ENCODE assay signal across 8 mouse cellular contexts in the genomic region with DNA sequence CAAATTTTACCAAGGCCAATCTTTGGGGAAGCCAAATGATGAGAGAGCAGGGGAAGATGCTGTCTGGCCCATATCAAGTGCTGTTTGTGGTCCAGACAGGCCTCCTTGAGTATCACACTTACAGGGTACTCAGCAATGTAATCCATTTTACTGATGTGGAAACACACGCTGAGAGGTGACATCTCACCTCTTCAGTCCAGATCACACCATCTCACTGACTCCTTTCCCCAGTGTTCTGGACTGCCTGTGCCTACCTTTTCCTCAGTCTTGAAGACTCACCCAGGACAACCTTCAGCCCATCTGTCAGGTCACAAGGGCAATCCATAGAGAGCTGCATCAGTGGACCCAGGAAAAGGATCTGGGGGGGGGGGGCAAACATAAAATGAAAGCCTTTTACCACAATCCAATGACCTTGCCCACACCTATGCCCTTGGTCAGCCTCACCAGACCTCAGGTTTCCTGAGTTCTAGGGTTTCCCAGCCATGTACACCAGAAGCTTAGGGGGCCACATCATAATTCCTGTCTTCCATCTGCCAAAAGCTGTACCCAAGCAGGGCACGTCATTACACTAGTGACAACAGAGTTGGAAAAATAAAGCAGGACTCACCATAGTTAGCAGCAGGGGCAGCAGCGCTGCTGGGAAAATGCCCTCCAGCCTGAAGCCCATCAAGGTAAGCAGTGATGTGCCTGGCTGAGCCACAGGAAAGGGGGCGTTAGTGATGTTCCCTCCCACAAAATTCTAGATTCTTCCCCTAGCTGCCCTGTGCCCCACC. TPM values are rescaled to one million over a fixed set of nuclear protein-coding genes. Genes with fewer than 3 reads are reported as not detected.
A peak's percentile ranks its signal among the peaks of the same experiment; 100 is the strongest.
DNase-seq lines count a peak whose midpoint lies in the region; ATAC-seq and TF ChIP-seq lines count a peak whose summit lies in the region.

No protein-coding gene starts in this region.

- H3K4me3 ChIP-seq in ES-E14 (ENCODE audit: insufficient read depth in 1 of 2, low read depth in 1 of 2, low read length in 2 of 2, poor library complexity in 1 of 2, severe bottlenecking in 1 of 2), result peak overlapping the region; percentile 96 to 99
- H3K4me3 ChIP-seq in heart, postnatal 0 days (ENCODE audit: low read depth, low read length), result peak overlapping the region; percentile 74
- peak overlapping the region; percentile 98 for H3K4me3 ChIP-seq in megakaryocyte, embryonic 14.5 days (replicated peaks)

- 17% methylated on average over 4 of the region's 4 CpGs for WGBS in heart, postnatal 0 days

- H3K27ac ChIP-seq in ES-E14 (ENCODE audit: insufficient read depth, low read depth, low read length, poor library complexity, severe bottlenecking), result no peak overlapping the region
- H3K27ac ChIP-seq in heart, postnatal 0 days (ENCODE audit: low read depth), result peak overlapping the region; percentile 77; the same call in 1 of the 2 replicates

- peak overlapping the region; percentile 81 for H3K4me2 ChIP-seq in heart, postnatal 0 days (ENCODE audit: low read depth, low read length)

- ATAC-seq in heart, postnatal 0 days (ENCODE audit: insufficient read depth, low read depth), result no peak

- no peaks in the 10 kb centered on the region for H3K27me3 ChIP-seq in heart, postnatal 0 days (ENCODE audit: control insufficient read depth, insufficient read depth, low read length)
- no peaks in the 10 kb centered on the region for H3K27me3 ChIP-seq in megakaryocyte, embryonic 14.5 days (replicated peaks)

- no peak for TF ChIP-seq EP300 in heart, postnatal 0 days (IDR thresholded peaks at IDR 0.05; ENCODE audit: low read depth)

- no peak for TF ChIP-seq CTCF in heart, postnatal 0 days (IDR thresholded peaks at IDR 0.05; ENCODE audit: low read depth)

- H3K36me3 ChIP-seq in ES-E14 (ENCODE audit: control insufficient read depth, insufficient read depth, low read length, poor library complexity, severe bottlenecking), result peaks cover 20% of the 10 kb centered on the region
- H3K36me3 ChIP-seq in heart, postnatal 0 days (replicated peaks; ENCODE audit: control insufficient read depth, insufficient read depth, low read length), result peaks cover 32% of the 10 kb centered on the region
- H3K36me3 ChIP-seq in megakaryocyte, embryonic 14.5 days (replicated peaks; ENCODE audit: low read length), result peaks cover 37% of the 10 kb centered on the region

- peak overlapping the region; percentile 98 for H3K9ac ChIP-seq in ES-E14 (ENCODE audit: insufficient read depth, low read depth, low read length, poor library complexity, severe bottlenecking)
- H3K9ac ChIP-seq in heart, postnatal 0 days (replicated peaks; ENCODE audit: low read depth, low read length), result peak overlapping the region; percentile 92

- DNase-seq in heart, adult 11 months, result peak; percentile 83
- DNase-seq in heart, postnatal 25 days (ENCODE audit: low spot score), result no peak
- DNase-seq in ES-E14 (ENCODE audit: low read depth, low spot score), result no peak
- no peak for DNase-seq in heart, postnatal 0 days (ENCODE audit: low spot score)
- no peak for DNase-seq in thymus, postnatal 10 days (ENCODE audit: low spot score in 2 of 2)
- DNase-seq in urinary bladder, postnatal 14 days (ENCODE audit: low spot score), result no peak
- no peak for DNase-seq in left cerebral cortex, postnatal 36 days (ENCODE audit: low spot score in 2 of 2)

- intact Hi-C loops in heart, postnatal 25 days (cut with DNase I), result loop anchor here (5.0 to 10.0 kb wide), 3 partner anchors 127 to 370 kb away; partner anchors contain the start of genes 2010003K11Rik, Ccdc87, Ccs and Npas4
- intact Hi-C loops in left cerebral cortex, postnatal 36 days (cut with DNase I), result loop anchor here (5.0 kb wide), 3 partner anchors 118 to 283 kb away; partner anchors contain the start of genes 2010003K11Rik and Bbs1

- peaks cover 0 to 8% of the 10 kb centered on the region in 2 experiments; a peak in 1 of 4 replicates for H3K4me1 ChIP-seq in ES-E14 (ENCODE audit: control insufficient read depth in 2 of 2, insufficient read depth in 2 of 2, low read length in 2 of 2, poor library complexity in 1 of 2)
- peaks cover 14% of the 10 kb centered on the region for H3K4me1 ChIP-seq in heart, postnatal 0 days (ENCODE audit: control insufficient read depth, insufficient read depth)
- peaks cover 30% of the 10 kb centered on the region for H3K4me1 ChIP-seq in megakaryocyte, embryonic 14.5 days

- in situ Hi-C loops in ES-E14 (cut with MboI; ENCODE audit: low sequenced_read_pairs in 2 of 2, unreplicated experiment in 2 of 2), result loop anchor here (25.0 kb wide), 3 partner anchors 113 to 363 kb away; partner anchors contain the start of genes Mrpl11 (in 1 of the 2) and Npas4 (in 1 of the 2)

- H3K9me3 ChIP-seq in ES-E14 (ENCODE audit: control insufficient read depth, insufficient read depth, low read depth, low read length), result no peaks in the 10 kb centered on the region
- no peaks in the 10 kb centered on the region for H3K9me3 ChIP-seq in heart, postnatal 0 days (replicated peaks; ENCODE audit: control insufficient read depth, low read length)
- H3K9me3 ChIP-seq in megakaryocyte, embryonic 14.5 days, result no peaks in the 10 kb centered on the region

TF ChIP-seq in ES-E14, 5 proteins besides CTCF, POLR2A, EP300 and RAD21:
- TF ChIP-seq MAFK (IDR thresholded peaks at IDR 0.05; ENCODE audit: insufficient read depth, low read depth, low read length) (no peak), CHD2 (IDR thresholded peaks at IDR 0.05; ENCODE audit: low read depth, low read length) (no peak), ZNF384 (IDR thresholded peaks at IDR 0.05; ENCODE audit: low read depth, low read length) (no peak)

RNA-seq across cellular contexts. Expression of gene Rce1, which starts 0.8 kb away (rescaled TPM):
- 10 to 100 TPM; 10.9 to 11.1 TPM for total RNA-seq in heart, postnatal 25 days (2021)
- total RNA-seq in ES-E14 (2012; rRNA removed), result 63.6 and 103 TPM in 2 replicates
- 60.6 and 64.6 TPM in 2 replicates for total RNA-seq in heart, postnatal 0 days (2014; rRNA removed; ENCODE audit: low replicate concordance)
- polyA plus RNA-seq in heart, postnatal 0 days (2015; fragmentation: Nextera tagmentation; extraction: Ambion mirVana), result 24.8 and 25.6 TPM in 2 replicates
- polyA plus RNA-seq in megakaryocyte, embryonic 14.5 days (2012; ENCODE audit: insufficient read depth, low replicate concordance), result 17.9 and 27.3 TPM in 2 replicates
- 10 to 100 TPM; 26.1 to 26.6 TPM for total RNA-seq in left cerebral cortex, postnatal 36 days (2021)

RNA-seq across cellular contexts. Expression of gene Lrfn4, which starts 9.1 kb away (rescaled TPM):
- total RNA-seq in heart, postnatal 25 days (2021), result 10 to 100 TPM in 1 of 2 experiments, 1 to 10 TPM in 1; 9.5 to 10.5 TPM
- total RNA-seq in ES-E14 (2012; rRNA removed), result 22.8 and 33.9 TPM in 2 replicates
- 32.2 and 45.8 TPM in 2 replicates for total RNA-seq in heart, postnatal 0 days (2014; rRNA removed; ENCODE audit: low replicate concordance)
- polyA plus RNA-seq in heart, postnatal 0 days (2015; fragmentation: Nextera tagmentation; extraction: Ambion mirVana), result 1.7 and 1.9 TPM in 2 replicates
- 2.4 and 4.7 TPM in 2 replicates for polyA plus RNA-seq in megakaryocyte, embryonic 14.5 days (2012; ENCODE audit: insufficient read depth, low replicate concordance)
- 10 to 100 TPM; 43.2 to 48.6 TPM for total RNA-seq in left cerebral cortex, postnatal 36 days (2021)
